Mouse (Mus musculus) neural tube, embryonic 13.5 days (tissue): ENCODE measurements at regions not wholly inside any gene's neighbourhood (a gene's known extent, or its start where the extent isn't known, plus 50 kb on each side); places are given as distances from the start of the nearest gene placed in this dataset.

ENCODE experiments used
- ATAC-seq: fragments of 200-750 bp; cut with Nextera tagmentation; 2 replicates; pipeline ENCODE4 v1.8.0; 2017; ENCODE audit warnings: low read depth, mild to moderate bottlenecking, moderate TSS enrichment, moderate library complexity
- H3K27ac ChIP-seq: fragments of 300-500 bp; sonication (generic); replicated peaks from 2 replicates; pipeline ENCODE4 v1.5.1; 2015; ENCODE audit warnings: moderate library complexity, mild to moderate bottlenecking, inconsistent platforms
- H3K27me3 ChIP-seq: fragments of 300-500 bp; sonication (generic); 2 replicates; pipeline ENCODE4 v1.6.1; 2015; ENCODE audit warnings: mild to moderate bottlenecking, inconsistent platforms
- H3K36me3 ChIP-seq: fragments of 300-500 bp; sonication (generic); 2 replicates; pipeline ENCODE4 v1.6.1; 2015; ENCODE audit warnings: mild to moderate bottlenecking, inconsistent platforms
- H3K4me1 ChIP-seq: fragments of 300-500 bp; sonication (generic); replicated peaks from 2 replicates; pipeline ENCODE4 v1.6.1; 2015; ENCODE audit warnings: inconsistent platforms
- H3K4me2 ChIP-seq: fragments of 300-500 bp; sonication (generic); 2 replicates; pipeline ENCODE4 v1.6.1; 2015; ENCODE audit warnings: inconsistent platforms, mild to moderate bottlenecking, moderate library complexity
- H3K4me3 ChIP-seq: fragments of 300-500 bp; sonication (generic); 2 replicates; pipeline ENCODE4 v1.5.1; 2015; ENCODE audit warnings: mild to moderate bottlenecking, inconsistent platforms
- H3K9ac ChIP-seq: fragments of 300-500 bp; sonication (generic); 2 replicates; pipeline ENCODE4 v1.6.1; 2015; ENCODE audit warnings: moderate library complexity, mild to moderate bottlenecking, inconsistent platforms
- H3K9me3 ChIP-seq: fragments of 300-500 bp; sonication (generic); 2 replicates; pipeline ENCODE4 v1.6.1; 2016; ENCODE audit warnings: inconsistent platforms
- WGBS: fragments of 180-500 bp; shearing (Covaris S2); methylation state at CpG from one replicate; pipeline ENCODE4 v1.1.7; 2015; 5-methylcytosine and 5-hydroxymethylcytosine counted together

DNA sequence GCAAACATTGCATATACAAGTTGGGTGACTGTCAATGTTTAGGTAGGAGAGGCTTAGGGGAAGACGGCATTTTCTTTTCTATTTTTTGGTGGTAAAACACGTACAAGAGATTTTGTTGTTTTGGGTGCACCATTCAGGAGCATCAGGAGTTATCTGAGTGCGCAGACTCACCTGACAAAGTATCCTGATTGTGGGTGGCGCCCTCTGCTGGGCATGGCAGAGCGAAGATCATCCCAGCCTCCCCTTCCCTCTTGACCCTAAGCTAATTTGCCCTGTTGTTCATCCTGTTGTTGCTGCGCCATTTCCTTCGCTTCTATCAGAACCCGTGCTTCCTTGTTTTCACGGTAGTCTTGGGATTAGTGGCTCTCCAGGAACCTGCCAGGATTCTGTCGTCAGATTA, 217.6 kb upstream of the Cnr1 start:
- WGBS: 62% methylated on average over 10 of the region's 10 CpGs

DNA sequence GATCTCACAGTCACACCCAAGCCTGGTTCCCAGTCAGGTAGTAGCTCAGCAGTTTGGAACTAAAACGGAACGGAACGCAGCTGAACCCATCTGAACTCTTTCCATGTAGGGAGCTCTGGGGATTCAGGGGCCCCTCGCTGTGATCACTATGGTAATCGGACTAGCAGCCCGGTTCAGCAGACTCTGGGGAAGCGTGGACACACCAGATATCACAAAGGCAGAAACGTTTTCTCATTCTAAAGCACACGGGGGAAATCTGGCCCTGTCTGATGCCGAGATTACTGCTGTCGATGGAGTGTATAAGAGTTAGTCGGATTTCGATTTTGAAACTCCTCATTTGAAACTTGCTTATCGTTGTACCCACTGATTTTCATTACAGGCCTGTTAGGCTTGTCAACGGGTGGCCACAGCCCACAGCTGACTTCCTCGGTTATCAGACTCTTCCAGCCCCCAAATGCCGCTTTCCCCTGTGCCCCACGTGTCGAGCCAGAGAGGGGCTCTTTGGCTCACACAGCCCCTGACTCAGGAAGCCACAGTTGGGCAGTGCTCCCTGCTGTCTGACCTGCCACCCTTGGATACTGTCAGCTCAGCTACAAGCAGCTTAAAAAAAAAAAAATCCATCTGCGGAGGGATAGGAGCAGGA, 207.8 kb upstream of the Cnr1 start:
- Histone ChIP-seq H3K27me3 (no peaks in the 10 kb centered on the region), H3K4me3 (no peak overlapping the region), H3K27ac (no peak overlapping the region), H3K9me3 (no peaks in the 10 kb centered on the region), H3K4me1 (peaks cover 8% of the 10 kb centered on the region), H3K4me2 (peak overlapping the region; percentile 26), H3K36me3 (no peaks in the 10 kb centered on the region), H3K9ac (no peak overlapping the region)
- ATAC-seq: no peak
- WGBS: 39% methylated on average over 20 of the region's 20 CpGs

More for the DNA sequence above, 217.6 kb upstream of the Cnr1 start:
- Histone ChIP-seq H3K36me3 (no peaks in the 10 kb centered on the region), H3K9ac (no peak overlapping the region), H3K4me2 (no peak overlapping the region), H3K4me1 (no peaks in the 10 kb centered on the region), H3K4me3 (no peak overlapping the region), H3K27me3 (no peaks in the 10 kb centered on the region), H3K9me3 (0 out of 2 replicates have a peak, but pooled peaks cover 4% of the 10 kb centered on the region), H3K27ac (no peak overlapping the region)
- no peak for ATAC-seq

DNA sequence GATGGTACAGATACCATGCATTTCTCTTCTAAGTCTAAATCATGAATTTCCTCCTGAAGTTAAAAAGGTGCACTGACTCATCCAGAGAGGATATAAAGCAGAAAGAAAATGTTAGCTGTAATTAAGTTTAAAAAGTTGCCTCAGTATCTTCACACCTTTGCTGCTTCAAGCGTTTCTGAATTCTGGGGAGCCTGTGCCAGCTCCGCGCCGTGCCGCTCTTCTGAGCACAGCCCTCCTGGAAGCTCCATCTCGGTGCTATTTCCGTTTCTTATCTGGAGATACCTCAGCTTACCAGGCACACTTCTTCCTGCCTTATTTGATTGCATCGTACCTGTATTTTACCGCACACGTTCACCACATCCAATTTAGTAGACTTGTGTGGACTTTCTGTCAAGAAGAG, 203.4 kb upstream of the Cnr1 start:
- no peaks in the 10 kb centered on the region for H3K9me3 ChIP-seq
- no peak overlapping the region for H3K27ac ChIP-seq
- no peak overlapping the region for H3K4me3 ChIP-seq
- no peak overlapping the region for H3K4me2 ChIP-seq
- no peaks in the 10 kb centered on the region for H3K27me3 ChIP-seq
- ATAC-seq: no peak
- H3K36me3 ChIP-seq: no peaks in the 10 kb centered on the region
- peaks cover 8% of the 10 kb centered on the region for H3K4me1 ChIP-seq
- H3K9ac ChIP-seq: no peak overlapping the region
- 92% methylated on average over 10 of the region's 10 CpGs for WGBS

DNA sequence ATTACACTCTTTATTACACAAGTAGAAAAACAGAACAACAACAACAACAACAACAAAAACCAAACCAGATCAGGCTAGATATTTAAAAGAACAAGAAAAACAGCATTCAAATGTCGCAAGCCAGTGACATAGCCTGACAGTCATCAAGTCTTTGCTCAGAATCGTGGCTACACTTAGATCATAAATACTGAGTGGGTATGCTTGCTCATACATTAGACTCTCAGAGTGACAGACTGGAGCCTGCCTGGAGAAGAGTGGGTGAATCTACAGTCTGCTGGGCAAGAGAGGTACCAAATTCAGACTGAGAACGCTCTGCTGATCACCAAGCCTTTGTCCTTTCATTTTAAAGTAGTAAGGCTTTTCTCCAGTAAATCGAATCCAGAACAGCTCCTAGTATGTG, 202.4 kb upstream of the Cnr1 start:
- H3K27ac ChIP-seq: no peak overlapping the region
- no peak for ATAC-seq
- no peaks in the 10 kb centered on the region for H3K36me3 ChIP-seq
- no peaks in the 10 kb centered on the region for H3K9me3 ChIP-seq
- no peak overlapping the region for H3K9ac ChIP-seq
- no peak overlapping the region for H3K4me2 ChIP-seq
- WGBS: 88% methylated on average over 4 of the region's 4 CpGs
- H3K4me3 ChIP-seq: no peak overlapping the region
- 0 out of 2 replicates have a peak, but pooled peaks cover under 1% of the 10 kb centered on the region for H3K4me1 ChIP-seq
- H3K27me3 ChIP-seq: no peaks in the 10 kb centered on the region

DNA sequence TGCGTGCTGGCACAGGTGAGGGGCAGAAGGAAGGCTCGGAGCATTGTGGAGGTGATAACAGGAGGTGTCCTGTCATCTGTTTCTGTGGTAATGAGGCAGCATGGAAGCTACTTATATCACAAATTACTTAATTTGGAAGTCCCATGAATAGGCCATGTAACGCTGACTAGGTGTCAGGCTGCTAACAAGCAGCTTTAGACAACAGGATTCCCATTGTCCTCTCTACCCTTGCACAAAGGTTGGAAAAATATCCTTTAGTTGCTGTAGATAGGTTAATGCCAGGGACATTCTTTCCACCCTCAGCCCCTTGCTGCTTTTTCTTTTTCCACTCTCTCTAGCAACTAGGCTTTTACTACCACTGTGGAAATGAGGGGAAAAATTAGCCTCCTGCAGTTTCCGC, 192.6 kb upstream of the Cnr1 start:
- H3K27ac ChIP-seq: no peak overlapping the region
- no peak overlapping the region for H3K9ac ChIP-seq
- H3K36me3 ChIP-seq: no peaks in the 10 kb centered on the region
- no peak for ATAC-seq
- no peaks in the 10 kb centered on the region for H3K9me3 ChIP-seq
- WGBS: 80% methylated on average over 4 of the region's 4 CpGs
- H3K4me3 ChIP-seq: no peak overlapping the region
- peaks cover 18% of the 10 kb centered on the region; the same call in 1 of the 2 replicates for H3K4me1 ChIP-seq
- no peak overlapping the region for H3K4me2 ChIP-seq
- H3K27me3 ChIP-seq: no peaks in the 10 kb centered on the region

DNA sequence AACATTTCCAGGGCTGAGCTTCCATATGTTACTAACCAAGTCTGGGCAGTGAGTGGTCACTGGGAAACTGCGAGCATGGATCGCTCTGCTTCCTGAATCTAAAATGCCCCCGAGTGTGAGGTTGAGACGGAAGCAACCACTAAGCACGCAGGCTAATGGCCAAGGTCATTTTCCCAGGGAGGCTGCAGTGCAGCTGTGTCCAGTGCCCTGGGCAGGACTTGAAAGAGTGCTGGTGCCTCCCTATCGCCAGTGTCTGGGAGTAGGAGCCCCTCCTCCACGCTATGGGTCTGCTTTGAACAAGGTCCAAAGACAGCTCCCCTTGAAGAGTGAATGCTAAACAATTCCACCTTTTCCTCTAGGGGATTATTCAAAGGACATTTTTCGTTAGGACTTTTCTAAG, 189.5 kb upstream of the Cnr1 start:
- Histone ChIP-seq H3K9ac (no peak overlapping the region), H3K9me3 (no peaks in the 10 kb centered on the region), H3K4me1 (peaks cover 27% of the 10 kb centered on the region; the same call in 1 of the 2 replicates), H3K27ac (no peak overlapping the region), H3K4me3 (no peak overlapping the region), H3K4me2 (no peak overlapping the region), H3K36me3 (no peaks in the 10 kb centered on the region), H3K27me3 (no peaks in the 10 kb centered on the region)
- 0 out of 2 replicates have a peak, but pooled peaks have one; percentile 40 for ATAC-seq
- WGBS: 45% methylated on average over 8 of the region's 8 CpGs

DNA sequence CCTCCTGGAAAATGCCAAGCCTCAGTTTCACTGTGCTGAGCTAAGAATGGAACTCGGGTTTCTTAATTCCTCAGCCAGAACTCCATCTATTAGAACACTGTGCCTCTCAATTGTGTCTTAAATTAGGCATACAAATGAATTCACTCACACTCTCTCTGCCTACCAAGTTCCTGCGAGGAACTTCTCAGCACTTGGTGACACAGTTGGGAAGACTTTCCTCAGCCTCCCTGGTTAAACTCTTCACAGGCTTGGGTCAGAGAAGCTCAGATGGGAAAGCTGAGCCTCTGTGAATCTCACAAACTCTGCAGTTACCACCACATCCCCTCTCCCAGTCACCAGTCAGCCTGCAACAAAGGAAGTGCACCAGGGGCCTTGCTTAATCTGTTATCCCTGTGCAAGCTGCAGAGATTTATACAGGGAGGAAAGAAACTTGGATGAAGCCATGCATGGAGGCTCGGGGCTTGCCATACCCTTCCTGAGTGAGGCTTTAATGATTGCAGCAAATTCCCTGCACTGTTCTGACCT, 188.9 kb upstream of the Cnr1 start:
- H3K4me1 ChIP-seq: peaks cover 27% of the 10 kb centered on the region; the same call in 1 of the 2 replicates
- H3K4me2 ChIP-seq: no peak overlapping the region
- no peak overlapping the region for H3K27ac ChIP-seq
- H3K4me3 ChIP-seq: no peak overlapping the region
- no peaks in the 10 kb centered on the region for H3K9me3 ChIP-seq
- WGBS: 34% methylated on average over 3 of the region's 3 CpGs
- no peak overlapping the region for H3K9ac ChIP-seq
- no peaks in the 10 kb centered on the region for H3K27me3 ChIP-seq
- no peaks in the 10 kb centered on the region for H3K36me3 ChIP-seq
- ATAC-seq: peak; percentile 43; the same call in 1 of the 2 replicates

DNA sequence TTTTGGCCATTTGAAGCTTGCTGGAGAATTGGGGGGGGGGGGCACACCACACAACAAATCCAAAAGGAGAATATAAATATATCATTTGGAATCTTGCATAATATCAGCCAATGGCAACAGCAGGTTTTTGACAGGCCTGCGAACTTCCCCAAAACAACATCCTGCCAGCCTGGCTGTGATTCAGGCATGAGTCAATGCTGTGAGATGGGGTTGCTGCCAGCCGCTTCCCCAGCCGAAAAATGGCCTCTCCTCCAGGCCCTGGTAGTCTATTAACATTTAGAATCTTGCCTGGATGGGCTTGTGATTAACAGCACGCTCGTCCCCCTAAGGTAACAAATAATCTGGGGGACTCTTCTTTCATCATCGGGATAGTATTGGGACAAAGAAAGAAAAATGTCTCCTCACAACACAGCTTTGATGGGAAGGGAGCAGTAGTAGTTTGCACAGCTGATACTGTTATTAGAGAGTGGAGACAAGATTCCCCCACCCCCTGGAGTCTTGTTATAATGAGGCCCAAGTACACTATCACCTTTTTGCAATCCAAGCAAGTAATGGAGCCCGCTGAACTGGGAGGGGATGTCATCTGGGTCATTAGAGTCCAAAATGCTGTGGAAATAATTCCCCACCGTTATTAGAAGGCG, 188.2 kb upstream of the Cnr1 start:
- WGBS: 73% methylated on average over 9 of the region's 9 CpGs
- H3K4me2 ChIP-seq: no peak overlapping the region
- H3K36me3 ChIP-seq: no peaks in the 10 kb centered on the region
- peaks cover 27% of the 10 kb centered on the region; the same call in 1 of the 2 replicates for H3K4me1 ChIP-seq
- no peak overlapping the region for H3K9ac ChIP-seq
- no peaks in the 10 kb centered on the region for H3K9me3 ChIP-seq
- no peaks in the 10 kb centered on the region for H3K27me3 ChIP-seq
- no peak for ATAC-seq
- H3K4me3 ChIP-seq: no peak overlapping the region
- H3K27ac ChIP-seq: no peak overlapping the region

DNA sequence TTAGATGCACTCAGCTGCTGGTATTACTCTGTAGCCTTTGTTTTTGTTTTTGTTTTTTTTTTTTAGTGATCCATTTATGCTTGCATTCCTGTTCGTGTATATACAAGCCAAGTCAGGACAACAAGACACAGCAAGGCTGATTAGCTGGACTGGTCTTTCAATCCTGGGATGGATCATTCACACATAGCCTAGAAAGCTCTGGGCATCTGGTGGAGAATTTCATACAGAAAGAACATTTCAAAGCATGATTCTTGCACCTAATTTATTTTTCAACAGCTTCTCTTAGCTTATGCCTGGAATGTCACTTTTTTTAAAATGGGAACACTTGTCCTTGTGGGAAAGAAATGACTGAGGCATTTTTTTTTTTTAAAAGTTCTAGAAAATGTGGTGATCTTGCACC, 187.1 kb upstream of the Cnr1 start:
- no peak overlapping the region for H3K27ac ChIP-seq

DNA sequence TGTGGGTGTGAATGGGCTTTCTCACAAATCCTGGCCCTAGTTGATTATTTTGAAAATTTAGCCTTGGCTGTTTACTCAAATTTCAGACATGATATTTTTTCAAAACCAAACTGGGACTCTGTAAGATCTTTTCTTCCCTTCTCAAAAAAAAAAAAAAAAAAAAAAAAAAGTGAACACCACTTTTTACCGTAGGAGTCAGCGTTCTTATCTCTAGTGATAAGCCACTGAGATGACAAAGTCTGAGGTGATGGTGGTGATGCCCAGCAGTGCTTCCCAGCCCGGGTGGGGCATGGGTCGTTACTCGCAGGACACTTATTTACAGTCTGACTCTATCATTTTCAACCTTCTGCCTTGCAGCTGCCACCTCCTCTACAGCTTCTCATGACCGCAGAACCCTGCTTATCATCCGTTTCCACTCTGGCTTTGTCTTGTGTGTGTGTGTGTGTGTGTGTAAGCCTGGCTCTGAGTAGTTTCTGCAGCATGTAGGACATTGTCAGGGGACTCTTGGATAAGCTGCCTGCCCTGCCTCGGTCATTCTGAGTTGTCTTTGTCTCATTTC, 186.5 kb upstream of the Cnr1 start:
- Histone ChIP-seq H3K4me2 (no peak overlapping the region), H3K9ac (no peak overlapping the region), H3K4me3 (no peak overlapping the region), H3K4me1 (peaks cover 27% of the 10 kb centered on the region; the same call in 1 of the 2 replicates), H3K36me3 (no peaks in the 10 kb centered on the region), H3K27me3 (no peaks in the 10 kb centered on the region), H3K27ac (no peak overlapping the region), H3K9me3 (no peaks in the 10 kb centered on the region)
- no peak for ATAC-seq
- 64% methylated on average over 8 of the region's 8 CpGs for WGBS

More for the DNA sequence above, 187.1 kb upstream of the Cnr1 start:
- ATAC-seq: no peak
- H3K27me3 ChIP-seq: no peaks in the 10 kb centered on the region
- H3K9ac ChIP-seq: no peak overlapping the region
- no peaks in the 10 kb centered on the region for H3K9me3 ChIP-seq
- H3K4me3 ChIP-seq: no peak overlapping the region
- 70% methylated on average over 1 of the region's 1 CpGs for WGBS
- peaks cover 27% of the 10 kb centered on the region; the same call in 1 of the 2 replicates for H3K4me1 ChIP-seq
- no peaks in the 10 kb centered on the region for H3K36me3 ChIP-seq
- no peak overlapping the region for H3K4me2 ChIP-seq

DNA sequence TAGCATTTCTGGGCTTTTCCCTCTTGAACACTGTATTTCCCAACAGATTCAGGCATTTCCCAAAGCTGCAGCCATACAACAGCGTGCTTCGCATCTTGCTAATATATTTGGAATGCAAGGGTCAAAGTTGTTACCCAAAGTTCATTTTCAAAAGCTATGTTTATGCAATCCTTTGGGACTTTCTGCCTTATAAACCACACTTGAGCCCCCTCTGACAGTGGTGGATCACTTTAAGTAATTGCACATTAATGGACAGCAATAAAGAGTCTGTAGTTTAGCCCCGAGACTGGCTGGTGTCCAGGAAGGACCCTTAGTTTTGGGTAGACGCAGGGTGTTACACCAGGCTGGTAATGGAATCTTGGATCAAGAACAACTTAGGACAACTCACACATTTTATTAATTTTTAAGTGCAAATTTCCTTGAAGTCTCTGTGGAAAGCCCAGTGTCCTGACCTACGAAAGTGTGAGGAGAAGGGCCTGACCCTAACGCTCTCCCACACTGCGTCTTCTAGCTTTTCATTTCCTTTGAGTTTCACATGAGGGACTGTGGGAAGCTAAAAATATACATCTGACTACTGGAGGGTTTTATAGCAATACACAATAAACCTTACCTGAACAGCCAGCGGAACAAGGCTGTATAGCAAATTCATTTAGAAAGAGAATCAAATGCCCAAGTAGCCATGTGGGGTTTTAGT, 185.0 kb upstream of the Cnr1 start:
- Histone ChIP-seq H3K4me3 (no peak overlapping the region), H3K4me2 (no peak overlapping the region), H3K9ac (no peak overlapping the region), H3K9me3 (no peaks in the 10 kb centered on the region), H3K36me3 (no peaks in the 10 kb centered on the region), H3K27me3 (no peaks in the 10 kb centered on the region), H3K4me1 (peaks cover 27% of the 10 kb centered on the region; the same call in 1 of the 2 replicates), H3K27ac (no peak overlapping the region)
- 76% methylated on average over 8 of the region's 8 CpGs for WGBS
- no peak for ATAC-seq

DNA sequence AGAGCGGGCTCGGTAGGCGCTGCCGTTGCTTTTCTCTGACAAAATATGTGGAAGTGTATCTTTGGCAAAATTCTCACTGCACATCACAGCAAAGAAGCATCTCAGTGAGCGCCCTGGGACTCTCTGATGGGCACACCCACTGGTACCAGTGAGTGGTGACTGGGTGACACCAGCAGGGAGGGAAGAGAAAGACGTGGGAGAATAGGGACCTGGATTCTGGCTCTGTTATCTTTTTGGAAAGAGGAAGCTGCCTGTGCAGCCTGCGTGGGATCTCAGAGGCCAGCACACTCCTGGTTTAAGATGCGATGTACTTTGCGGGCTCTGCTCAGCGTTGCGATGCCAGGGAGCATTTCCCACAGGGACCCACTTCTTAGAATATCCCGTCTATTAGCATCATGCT, 183.4 kb upstream of the Cnr1 start:
- no peak for ATAC-seq
- 79% methylated on average over 12 of the region's 12 CpGs for WGBS

More for the DNA sequence above, 183.4 kb upstream of the Cnr1 start:
- Histone ChIP-seq H3K36me3 (no peaks in the 10 kb centered on the region), H3K4me2 (no peak overlapping the region), H3K27ac (no peak overlapping the region), H3K4me1 (peaks cover 14% of the 10 kb centered on the region; the same call in 1 of the 2 replicates), H3K9ac (no peak overlapping the region), H3K27me3 (no peaks in the 10 kb centered on the region), H3K9me3 (no peaks in the 10 kb centered on the region), H3K4me3 (no peak overlapping the region)
